Mouse (Mus musculus) right cerebral cortex, postnatal 14 days (tissue): ENCODE results near the gene Gclc.
"Not testable (repeated sequence)": the region's sequence is repeated elsewhere in the genome, so short reads cannot be mapped to it uniquely, and the experiment has no call there.

Experiments
- DNase-seq: peaks from one replicate; pipeline ENCODE4 v3.0.0; 2022

The Gclc gene

GRCm38 (mm10) chr9:77748292-77748691, 6.0 kb upstream of the Gclc start:
- DNase-seq = not testable (repeated sequence)

- DNase-seq = peak; percentile 97
These were observed 3.9 kb upstream of the Gclc start for GRCm38 (mm10) chr9:77750133-77751060.

- DNase-seq = no peak
These were observed 3.2 kb upstream of the Gclc start for GRCm38 (mm10) chr9:77751091-77751521.

GRCm38 (mm10) chr9:77754728-77755402, 530 bp downstream of the Gclc start:
- DNase-seq = peak; percentile 47

- DNase-seq = no peak
These were observed 1.1 kb downstream of the Gclc start for GRCm38 (mm10) chr9:77755403-77755784.

GRCm38 (mm10) chr9:77756076-77756475, 1.7 kb downstream of the Gclc start:
- DNase-seq = no peak

GRCm38 (mm10) chr9:77757331-77757730, 3.0 kb downstream of the Gclc start:
- no peak for DNase-seq

GRCm38 (mm10) chr9:77758481-77758880, 4.1 kb downstream of the Gclc start:
- DNase-seq = no peak

- DNase-seq = no peak
These were observed 4.8 kb downstream of the Gclc start for GRCm38 (mm10) chr9:77759111-77759510.

- DNase-seq = no peak
These were observed 5.4 kb downstream of the Gclc start for GRCm38 (mm10) chr9:77759756-77760155.

GRCm38 (mm10) chr9:77766218-77766617, 11.9 kb downstream of the Gclc start:
- no peak for DNase-seq

GRCm38 (mm10) chr9:77766767-77767166, 12.4 kb downstream of the Gclc start:
- DNase-seq = no peak

- DNase-seq = no peak
These were observed 16.6 kb downstream of the Gclc start for GRCm38 (mm10) chr9:77770909-77771308.

GRCm38 (mm10) chr9:77771330-77771729, 17.0 kb downstream of the Gclc start:
- DNase-seq = no peak

- no peak for DNase-seq
These were observed 17.5 kb downstream of the Gclc start for GRCm38 (mm10) chr9:77771765-77772383.

- no peak for DNase-seq
These were observed 22.6 kb downstream of the Gclc start for GRCm38 (mm10) chr9:77776720-77777515.

GRCm38 (mm10) chr9:77777622-77778021, 23.3 kb downstream of the Gclc start:
- no peak for DNase-seq

GRCm38 (mm10) chr9:77779711-77780110, 25.4 kb downstream of the Gclc start:
- DNase-seq = no peak

GRCm38 (mm10) chr9:77781453-77782163, 27.3 kb downstream of the Gclc start:
- DNase-seq = no peak

GRCm38 (mm10) chr9:77782201-77782600, 27.9 kb downstream of the Gclc start:
- no peak for DNase-seq

- no peak for DNase-seq
These were observed 28.7 kb downstream of the Gclc start for GRCm38 (mm10) chr9:77783006-77783405.

GRCm38 (mm10) chr9:77785466-77785865, 31.1 kb downstream of the Gclc start:
- no peak for DNase-seq
